Mouse (Mus musculus): ENCODE results near the gene Atp6v0b.

DNA sequence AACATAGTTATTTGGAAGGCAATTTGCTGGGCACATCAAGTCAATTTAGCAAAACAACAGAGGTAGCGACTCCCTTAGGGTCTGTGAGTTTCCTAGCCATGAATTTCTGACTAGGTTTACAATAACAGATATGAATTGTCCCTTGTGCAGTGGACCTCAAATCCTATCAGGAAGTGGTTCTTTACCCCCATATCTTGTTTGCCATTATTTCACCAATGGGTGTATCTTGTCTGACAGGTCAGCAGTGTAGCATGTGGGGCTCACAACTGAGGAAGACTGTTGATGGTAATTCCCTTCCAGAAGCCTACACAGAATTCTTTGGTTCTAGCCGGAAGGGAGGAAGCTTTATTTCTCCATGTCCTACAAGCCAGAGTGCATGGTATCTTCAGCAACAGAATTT lies 34.2 kb upstream of the Atp6v0b start:
- TF ChIP-seq CTCF (IDR thresholded peaks at IDR 0.05; ENCODE audit: low read depth, low read length) (no peak), POLR2A (IDR thresholded peaks at IDR 0.05; ENCODE audit: insufficient read depth, low read length) (no peak), EP300 (IDR thresholded peaks at IDR 0.05; ENCODE audit: insufficient read depth, low read depth, low read length) (no peak)
